Mouse (Mus musculus): ENCODE data around the gene Rbms1.
"Not testable (repeated sequence)": the region's sequence is repeated elsewhere in the genome, so short reads cannot be mapped to it uniquely, and the experiment has no call there.

Rbms1 gene

DNA sequence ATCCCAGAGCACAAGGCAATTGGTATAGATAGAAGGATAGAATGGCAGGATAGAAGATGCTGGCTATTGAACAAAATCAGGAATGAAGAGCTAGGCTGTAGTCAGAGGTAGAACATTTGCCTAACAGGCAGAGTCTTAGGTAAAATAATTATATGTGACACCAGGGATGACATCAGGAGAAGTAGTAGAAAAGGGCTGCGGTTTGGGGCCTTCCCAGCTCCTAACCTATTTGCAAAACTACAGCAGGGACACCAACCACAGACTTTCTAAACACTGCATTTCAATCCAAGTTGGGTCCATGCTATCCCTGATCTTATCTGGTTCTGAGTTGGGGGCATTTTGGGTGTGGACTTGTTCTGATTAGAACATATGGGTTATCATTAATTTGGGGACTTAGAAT is 118.7 kb downstream of the Rbms1 start:
- DNase-seq = no peak

DNA sequence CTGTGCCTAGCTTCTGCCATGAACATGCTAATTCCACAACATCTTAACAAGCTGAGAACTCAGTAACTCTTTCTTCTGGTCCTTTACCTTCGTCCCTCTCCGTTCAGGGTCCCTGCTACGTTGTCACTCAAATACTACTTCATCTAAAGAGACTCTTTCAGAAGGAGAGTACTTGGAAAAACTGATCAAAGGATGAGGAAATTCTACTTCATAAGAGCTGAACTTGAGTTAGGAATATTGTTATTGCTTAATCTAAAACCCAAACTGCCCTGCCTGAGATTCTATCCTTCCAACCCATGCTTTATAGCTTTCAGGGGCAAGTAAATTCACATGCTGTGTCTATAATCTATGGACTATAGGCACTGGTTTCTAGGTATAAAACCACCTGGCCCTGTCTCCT is 119.4 kb downstream of the Rbms1 start:
- DNase-seq = no peak

DNA sequence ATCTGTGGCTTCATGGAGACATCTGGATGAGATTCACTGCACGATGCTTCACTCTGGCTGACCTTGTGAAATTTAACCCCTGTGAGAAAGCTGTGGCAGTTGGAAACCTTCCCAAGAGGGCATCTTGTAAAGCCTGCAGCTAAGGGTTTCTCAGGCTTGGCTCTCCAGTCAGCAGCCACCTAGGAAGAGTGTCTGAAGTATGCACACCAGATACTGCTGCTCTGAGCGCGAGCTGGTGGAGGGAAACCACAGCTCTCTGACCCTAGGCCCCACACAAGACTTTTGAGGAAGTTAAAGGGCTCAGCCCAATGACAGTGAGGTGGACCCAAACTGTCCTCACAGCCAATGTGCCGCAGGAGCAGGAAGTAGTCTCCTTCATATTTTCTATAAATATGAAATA is 120.0 kb downstream of the Rbms1 start:
- DNase-seq = no peak

DNA sequence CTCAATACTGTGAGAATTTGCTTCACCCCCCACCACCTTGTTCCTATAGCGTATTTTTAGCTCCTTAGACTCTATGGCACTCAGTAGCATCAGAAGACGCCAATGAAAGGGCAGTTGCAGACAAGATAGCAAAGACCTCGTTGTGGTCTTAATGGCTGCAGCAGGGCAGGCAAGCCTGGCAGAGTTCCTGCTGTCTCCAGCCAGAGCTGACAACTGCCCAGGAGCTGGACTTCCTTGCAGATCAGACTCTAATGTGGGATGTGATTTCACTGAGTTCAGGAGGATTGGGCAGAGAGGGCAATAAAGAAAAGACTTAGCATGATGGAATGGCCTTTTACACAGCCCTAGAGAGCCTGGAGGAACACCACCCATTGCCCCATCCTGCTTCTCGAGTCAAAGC is 122.1 kb downstream of the Rbms1 start:
- no peak for DNase-seq

DNA sequence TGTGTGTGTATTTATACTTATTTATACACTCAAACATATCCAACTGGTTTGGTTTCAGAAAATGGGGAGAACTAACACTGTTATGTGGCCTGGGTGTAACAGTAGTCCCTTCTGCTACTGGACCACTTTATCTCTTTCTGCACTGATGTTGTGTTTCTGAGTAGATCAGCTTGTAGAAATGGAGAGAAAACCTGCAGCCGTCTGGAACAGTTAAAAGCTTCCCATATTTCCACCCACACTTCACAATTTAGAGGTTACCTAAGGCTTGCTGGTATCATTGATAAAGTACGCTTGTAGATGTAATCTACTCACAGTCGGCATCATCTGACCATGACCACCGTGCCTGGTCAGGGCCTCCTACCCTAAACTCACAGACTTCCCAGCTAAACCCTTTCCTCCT is 123.5 kb downstream of the Rbms1 start:
- DNase-seq = no peak

DNA sequence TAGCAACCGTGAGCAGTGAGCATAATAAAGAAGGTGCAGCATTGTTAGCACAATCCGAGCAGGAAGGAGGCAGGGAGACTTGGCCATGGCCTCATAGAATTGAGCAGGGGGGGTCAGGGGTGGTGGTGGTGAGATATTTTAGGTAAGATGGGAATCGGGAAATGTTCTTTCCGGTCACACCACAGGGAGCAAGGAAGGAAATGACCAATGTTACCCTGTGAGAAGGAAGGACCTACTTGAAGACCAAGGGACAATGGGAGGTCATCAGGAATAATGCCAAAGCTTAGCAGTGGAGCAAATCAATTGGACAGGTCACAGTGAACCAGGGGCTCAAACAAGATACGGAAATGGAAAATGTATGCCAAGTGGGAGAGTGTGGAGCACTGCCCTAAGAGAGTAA is 124.1 kb downstream of the Rbms1 start:
- DNase-seq = no peak

DNA sequence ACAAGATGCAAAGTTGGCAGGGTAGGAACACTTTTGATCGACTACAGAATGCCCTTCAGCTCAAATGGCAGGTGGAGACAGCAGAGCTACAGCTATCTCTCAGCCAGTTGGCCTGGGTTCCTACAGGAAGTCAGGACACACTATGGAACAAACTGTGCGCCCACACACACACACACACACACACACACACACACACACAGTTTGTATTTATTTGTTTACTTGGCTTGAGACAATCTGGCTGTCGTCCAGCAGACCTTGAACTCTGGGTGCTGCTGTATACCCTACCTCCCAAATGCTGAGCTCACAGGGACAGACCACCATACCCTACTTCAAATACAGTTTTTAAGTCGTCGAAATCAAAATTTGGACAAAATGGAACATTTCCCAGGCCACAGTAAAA is 125.4 kb downstream of the Rbms1 start:
- no peak for DNase-seq

DNA sequence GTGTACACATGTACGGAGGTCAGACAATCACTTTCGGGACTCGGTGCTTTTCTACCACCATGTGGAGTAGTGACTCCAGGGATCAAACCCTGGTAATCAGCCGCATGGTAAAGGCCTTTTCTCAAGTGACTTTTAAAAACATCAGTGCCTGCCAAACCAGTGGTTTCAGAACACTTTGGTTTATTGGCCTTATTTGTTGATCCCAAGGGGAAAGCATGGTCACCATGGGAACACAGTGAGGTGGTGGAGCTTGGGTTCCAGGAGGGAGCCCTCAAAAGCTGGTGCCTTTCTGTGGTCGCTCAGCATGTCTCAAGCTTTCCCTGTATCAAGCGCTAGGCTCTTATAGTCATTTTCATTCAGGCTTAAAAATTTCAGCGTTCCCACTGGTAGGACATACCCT is 126.8 kb downstream of the Rbms1 start:
- DNase-seq = no peak

DNA sequence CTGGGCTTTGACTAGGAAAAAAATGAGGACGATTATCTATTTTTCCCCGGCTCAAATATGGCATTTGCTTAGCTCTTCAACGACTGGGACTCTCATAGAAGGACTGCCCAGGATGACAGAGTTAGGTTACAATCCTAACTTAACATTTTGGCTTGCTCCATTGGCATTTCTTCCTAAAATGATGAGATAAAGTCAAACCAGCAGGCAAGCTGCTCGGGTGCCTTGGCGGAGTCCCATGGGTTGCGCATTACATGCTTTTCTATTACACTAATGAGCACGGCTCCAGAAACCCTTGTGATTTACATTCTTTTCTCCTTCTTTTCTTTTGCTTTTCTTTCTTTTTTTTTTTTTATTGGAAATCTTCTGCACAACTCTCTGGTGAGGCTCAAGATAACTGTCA is 128.7 kb downstream of the Rbms1 start:
- no peak for DNase-seq

DNA sequence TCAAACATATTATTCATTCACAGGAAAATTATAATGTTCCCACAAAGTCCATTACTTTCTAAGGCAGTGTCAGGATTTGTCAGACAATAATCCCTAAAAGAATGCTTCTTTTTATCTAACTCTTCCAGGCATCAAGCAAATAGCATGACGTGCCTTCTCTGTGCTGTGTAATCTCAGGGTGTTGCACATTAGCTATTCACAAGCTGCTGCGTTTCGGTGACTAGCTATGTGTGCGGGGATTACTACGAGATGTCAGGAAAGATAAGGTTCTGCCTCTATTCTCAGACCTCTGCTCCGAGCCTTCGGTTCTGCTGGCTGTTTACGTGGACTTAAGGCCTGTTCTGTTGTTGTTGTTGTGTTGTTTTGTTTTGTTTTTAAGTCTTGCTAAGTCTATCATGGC is 130.7 kb downstream of the Rbms1 start:
- DNase-seq = no peak

DNA sequence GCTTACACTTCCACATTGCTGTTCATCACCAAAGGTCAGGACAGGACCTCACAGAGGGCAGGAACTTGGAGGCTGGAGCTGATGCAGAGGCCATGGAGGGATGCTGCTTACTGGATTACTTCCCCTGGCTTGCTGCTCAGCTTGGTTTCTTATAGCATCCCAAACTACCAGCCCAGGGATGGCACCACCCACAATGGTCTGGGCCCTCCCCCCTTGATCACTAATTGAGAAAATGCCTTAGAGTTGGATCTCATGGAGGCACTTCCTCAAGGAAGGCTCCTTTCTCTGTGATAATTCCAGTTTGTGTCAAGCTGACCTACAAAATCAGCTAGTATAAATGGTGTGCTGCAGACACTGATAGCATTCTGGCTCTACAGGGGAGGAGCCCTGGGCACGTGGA is 132.5 kb downstream of the Rbms1 start:
- not testable (repeated sequence) for DNase-seq

DNA sequence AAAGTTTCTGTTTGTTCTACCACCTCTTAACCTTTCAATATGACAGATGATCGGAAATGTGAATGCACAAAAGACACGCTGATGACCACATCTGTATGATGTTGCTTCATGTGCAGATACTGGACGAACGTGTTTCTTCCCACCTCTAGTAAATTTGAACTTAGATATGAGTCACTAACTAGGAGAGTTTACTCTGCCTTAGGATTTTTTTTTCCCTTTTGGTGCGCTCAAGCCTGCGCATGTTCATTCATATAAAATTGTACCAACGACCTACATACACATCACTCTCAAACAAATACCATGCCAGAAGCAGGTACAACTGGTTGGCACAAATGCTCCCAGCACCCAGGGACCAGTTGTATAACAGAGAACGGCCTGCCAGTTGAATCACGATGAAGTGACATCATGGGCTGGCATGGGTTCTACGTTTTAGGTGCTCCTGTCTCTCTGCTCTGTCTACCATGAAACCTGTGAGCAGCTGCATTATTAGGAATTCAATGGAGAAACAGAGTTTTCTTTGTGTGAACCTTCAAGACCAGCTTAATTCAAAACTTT is 134.0 kb downstream of the Rbms1 start:
- DNase-seq = no peak

DNA sequence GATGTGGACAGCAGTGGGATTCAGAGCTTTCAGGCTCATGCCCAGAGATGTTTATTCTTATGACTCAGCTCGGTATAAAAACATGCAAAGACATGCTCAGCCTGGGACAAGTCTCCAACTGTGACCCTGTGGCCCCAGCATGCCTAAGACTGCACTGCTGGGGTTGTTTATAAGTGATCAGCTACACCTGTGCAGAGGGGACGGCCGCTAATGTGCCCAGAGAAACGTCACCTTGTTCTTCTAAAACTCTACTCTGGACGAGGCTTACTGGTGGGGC is 135.9 kb downstream of the Rbms1 start:
- no peak for DNase-seq

DNA sequence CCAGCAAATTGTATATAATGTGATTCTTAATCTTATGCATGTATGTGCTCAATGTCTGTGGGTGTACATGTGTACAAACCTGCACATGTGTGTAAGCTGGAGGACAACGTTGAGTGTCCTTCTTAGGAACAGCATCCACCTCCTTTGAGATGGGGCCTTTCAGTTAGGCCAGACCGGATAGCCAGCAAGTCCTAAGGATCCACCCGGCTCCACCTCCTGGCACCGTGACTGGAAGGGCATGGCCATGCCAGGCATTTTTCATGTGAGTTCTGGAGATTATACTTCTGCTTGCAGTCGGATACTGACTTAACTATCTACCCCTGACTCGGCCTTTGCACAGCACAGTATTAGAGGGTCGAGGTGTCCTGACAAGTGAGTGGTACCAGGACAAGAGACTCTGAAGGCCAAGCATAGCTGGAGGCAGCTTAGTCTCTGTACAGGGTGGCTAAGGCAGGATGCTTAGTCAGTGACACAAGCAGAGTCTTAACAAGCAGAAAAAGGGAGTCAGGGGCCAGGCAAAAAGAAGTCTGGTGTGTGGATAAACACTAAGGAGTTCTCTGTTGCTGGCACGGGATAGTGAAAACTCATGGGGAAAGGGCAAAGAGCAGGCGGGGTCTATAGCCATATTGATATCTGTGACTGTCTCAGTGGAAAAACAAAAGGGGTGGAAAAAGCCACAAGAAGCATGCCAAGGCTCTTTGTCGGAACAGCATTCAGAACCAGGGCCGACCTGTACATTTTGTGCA is 136.4 kb downstream of the Rbms1 start:
- no peak for DNase-seq

DNA sequence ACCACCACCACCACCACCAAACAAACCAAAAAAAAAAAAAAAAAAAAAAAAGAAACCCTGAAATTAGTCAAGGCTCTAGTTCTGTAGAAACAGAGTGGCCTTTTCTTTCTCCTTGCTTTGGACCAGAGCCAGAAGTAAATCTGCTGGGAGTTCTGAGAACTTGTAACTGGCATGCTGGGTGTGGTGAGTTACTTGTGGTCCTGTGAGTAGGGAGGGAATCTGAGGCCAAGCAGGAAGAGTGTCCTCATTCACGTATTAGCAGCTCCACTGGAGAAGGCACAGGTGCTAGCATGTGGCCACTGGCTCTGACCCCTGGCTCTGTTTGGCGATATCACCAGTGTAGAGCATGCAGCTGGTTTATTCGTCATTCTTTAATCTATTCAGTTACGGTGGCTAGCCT is 137.3 kb downstream of the Rbms1 start:
- no peak for DNase-seq

DNA sequence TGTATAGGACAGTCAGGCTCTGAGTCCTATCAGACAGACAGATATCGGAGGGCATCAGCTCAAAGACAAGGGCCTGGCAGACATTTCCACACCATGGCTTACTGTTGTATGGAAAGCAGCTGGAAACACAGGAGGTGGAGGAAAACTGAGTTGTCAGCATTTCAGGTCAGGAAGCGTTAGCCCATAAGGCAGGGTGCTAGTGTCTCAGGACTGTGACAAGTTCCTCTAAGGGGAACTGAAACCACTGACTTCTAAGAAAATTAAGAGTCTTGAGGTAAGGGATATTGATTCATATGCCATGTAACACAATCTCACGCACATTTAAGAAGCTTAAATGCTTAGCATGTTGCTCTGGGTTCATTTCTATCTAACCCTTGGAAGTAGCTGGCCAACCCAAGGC is 141.4 kb downstream of the Rbms1 start:
- DNase-seq = no peak

DNA sequence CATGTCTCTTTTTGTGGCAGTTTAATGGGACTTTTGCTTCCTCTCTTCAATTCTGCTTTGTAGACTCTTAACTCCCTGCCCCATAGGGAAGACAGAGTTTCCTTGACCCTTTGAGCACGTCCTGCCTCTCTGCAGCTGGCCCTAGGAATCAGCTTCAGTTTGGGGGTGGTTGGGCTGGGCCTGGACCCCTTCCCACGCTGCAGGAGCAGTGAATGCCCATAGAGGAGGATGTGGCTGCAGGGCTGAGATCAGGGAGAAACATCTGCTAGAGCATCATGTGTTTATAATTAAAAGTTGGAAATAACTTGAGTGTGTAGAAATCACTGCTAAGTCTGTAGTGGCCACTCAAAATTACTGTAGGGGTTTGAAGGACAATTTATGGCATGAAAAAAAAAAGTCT is 144.4 kb downstream of the Rbms1 start:
- no peak for DNase-seq

DNA sequence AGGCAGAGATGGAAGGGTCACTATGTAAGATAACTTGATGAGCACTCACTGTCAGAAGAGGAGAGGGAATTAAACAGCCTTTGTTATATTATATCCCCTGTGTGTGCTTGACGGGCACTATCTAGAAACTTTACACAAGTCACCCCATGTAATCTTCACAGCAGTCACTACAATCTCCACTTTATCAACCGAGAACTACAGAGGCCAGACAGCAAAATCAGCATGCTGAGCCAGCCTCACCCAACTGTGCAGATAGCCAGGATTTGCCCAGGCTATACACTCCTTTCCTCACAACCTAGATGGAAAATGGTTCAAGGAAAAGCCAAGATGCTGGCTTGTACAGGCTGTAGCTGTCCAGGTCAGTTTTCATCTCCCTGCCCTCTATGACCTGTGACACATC is 146.7 kb downstream of the Rbms1 start:
- no peak for DNase-seq

DNA sequence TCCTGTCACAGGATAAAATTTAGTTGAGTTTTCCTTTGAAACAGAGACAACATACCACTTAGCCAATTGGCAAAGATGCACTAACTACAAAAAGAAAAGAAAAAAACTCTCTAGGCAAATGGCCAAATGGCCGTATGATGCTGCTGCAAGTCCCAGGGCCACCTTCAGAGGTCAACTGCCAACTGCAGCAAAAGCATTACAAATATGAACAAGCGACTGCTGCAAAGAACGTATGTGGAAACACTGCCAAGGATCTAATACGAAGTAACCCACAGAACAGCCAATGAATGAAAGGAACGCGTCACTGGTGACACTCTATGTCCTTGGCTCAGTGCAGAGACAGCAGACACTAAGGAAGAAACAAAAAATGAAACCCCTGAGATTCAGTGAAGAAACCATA is 148.2 kb downstream of the Rbms1 start:
- no peak for DNase-seq

DNA sequence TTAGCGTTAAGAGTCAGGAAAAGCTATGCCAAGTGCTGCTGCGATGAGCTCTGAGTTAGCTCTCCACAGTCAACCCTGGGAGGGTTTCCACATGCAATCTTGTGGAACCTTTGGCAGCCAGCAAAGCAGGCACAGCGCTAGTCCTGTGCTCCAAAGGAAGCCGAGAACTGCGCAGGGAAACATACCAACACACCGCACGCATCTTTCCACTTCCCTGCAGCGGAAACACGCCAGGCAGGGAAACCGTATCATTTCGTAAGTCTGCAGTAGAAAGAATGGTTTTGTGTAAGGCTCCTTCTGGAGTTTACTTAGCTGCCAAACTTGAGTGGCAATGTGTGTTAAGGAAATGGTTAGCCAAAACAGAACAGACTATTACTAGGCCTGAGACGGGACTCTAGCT is 150.0 kb downstream of the Rbms1 start:
- no peak for DNase-seq

DNA sequence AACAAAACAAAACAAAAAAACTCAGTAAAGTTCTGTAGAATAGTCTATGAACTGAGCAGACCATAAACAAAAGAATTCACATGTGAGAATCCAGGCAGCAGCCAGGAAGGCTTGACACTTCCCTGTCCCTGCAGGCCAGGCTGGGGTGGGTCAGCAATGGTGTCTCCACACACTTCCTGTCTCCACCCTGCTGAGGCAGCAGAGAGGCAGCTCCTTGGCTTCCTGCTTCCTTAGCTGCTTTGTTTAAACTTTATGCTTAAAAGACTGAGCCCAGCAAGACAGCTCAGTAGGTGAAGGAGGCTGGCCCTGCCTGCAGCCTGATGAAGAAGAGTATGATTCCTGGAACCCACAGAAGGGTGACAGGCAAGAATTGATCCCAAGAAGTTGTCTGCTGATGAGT is 152.4 kb downstream of the Rbms1 start:
- no peak for DNase-seq

DNA sequence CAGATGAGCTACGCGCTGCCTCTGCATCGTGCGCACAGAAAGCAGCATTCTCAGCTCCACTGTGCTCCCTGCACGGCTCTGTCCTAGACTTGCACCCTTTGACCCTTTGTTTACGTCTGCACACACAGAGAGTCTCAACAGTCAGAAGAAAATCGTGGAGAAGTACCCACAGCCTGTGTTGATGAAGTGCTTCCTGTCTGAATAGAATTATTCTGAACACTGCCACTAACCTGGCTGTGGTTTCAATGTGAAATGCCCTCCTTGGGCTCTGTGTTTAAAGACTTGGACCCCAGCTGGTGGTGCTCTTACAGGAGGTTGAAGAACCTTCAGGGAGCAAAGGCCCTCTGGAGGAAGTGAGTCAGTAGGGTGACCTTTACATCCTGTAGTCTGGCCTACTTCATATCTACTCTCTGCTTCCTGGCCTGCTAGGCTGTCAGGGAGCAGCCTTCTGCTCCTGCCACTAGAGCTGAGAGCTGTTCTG is 153.5 kb downstream of the Rbms1 start:
- DNase-seq = no peak

DNA sequence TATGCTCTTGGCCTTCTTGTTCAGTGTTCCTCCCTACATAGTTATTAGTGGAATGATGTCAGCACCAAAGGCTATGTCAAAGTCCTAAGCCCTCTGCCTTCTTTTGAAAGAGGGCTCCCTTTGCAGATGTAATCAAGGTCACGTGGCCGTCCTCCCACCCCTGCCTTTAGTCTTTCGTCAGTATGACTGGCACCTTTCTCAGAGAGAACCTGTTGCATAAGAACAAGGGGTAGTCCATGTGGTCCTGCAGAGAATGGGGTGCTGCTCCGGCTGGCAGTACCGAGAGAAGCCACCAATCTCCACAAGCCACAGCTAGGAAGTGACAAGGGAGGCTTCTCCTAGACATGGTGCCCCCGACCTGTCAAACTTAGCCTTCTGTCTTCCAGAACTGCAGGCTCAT is 154.2 kb downstream of the Rbms1 start:
- no peak for DNase-seq

DNA sequence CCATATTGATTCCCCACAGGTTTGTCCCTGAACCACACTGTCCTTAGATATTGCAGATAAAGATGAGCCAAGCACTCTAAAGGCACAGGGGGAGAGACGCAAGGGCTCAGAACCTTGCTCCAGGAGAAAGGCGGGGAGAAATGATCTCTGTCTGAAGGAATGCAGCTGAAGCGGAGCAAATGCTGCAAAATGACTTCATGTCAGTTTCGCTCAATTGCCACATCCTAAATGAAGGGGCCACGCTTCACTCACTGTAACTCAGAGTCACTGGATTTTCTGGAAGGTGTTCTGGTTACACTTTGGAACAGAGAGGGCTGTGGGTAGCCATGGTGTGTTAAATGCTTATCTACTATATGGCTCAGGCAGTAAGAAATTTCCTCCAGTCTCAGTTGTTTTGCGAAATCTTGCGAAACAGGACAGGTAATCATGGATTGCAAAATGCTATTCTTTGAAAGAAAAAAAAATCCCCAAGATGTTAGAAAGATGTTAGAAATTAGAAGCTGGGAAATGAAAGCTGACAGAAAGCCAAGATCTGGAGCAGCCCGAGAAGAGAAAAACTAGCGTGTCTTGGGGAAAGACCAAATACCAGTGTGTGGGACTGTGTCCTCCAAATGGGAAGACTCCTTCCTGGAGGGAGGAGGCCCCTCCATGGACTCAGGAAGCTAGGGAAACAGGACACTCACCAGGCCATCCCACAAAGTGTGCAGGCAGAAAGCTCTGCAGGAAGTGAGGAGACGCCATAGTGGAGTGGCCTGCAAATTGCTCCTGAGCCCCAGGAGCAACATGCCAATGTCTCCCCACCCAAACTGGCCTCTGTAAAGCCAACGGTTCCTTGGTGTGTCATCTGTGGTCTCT is 155.4 kb downstream of the Rbms1 start:
- no peak for DNase-seq
